Mouse (Mus musculus): ENCODE measurements around the gene Rcl1. TPM values are rescaled to one million over a fixed set of nuclear protein-coding genes. Genes with fewer than 3 reads are reported as not detected.

Gene Rcl1
- 53.6 and 70.5 TPM in 2 replicates for total RNA-seq (2012; rRNA removed)

GRCm38 (mm10) chr19:29100874-29101542 is at the start of gene Rcl1:
Rcl1 (plus strand) TSS chr19:29101375.
- Histone ChIP-seq H3K4me1 (ENCODE audit: control insufficient read depth in 2 of 2, insufficient read depth in 2 of 2, low read length in 2 of 2, poor library complexity in 1 of 2) (peaks cover 2 to 11% of the 10 kb centered on the region in 2 experiments; a peak in 1 of 4 replicates), H3K36me3 (ENCODE audit: control insufficient read depth, insufficient read depth, low read length, poor library complexity, severe bottlenecking) (no peaks in the 10 kb centered on the region), H3K9me3 (ENCODE audit: control insufficient read depth, insufficient read depth, low read depth, low read length) (no peaks in the 10 kb centered on the region), H3K9ac (ENCODE audit: insufficient read depth, low read depth, low read length, poor library complexity, severe bottlenecking) (peak within 1 kb of the TSS; percentile 93), H3K4me3 (ENCODE audit: insufficient read depth in 1 of 2, low read depth in 1 of 2, low read length in 2 of 2, poor library complexity in 1 of 2, severe bottlenecking in 1 of 2) (peak within 1 kb of the TSS; percentile 93 to 100), H3K27ac (ENCODE audit: insufficient read depth, low read depth, low read length, poor library complexity, severe bottlenecking) (peak within 1 kb of the TSS; percentile 27; the same call in 1 of the 2 replicates)
- TF ChIP-seq CHD2 (IDR thresholded peaks at IDR 0.05; ENCODE audit: low read depth, low read length) (peak; percentile 63), ZC3H11A (IDR thresholded peaks at IDR 0.05; ENCODE audit: borderline replicate concordance, low read depth, low read length) (no peak)
- DNase-seq (ENCODE audit: low read depth, low spot score), result peak; percentile 93
- in situ Hi-C loops (cut with MboI; ENCODE audit: low sequenced_read_pairs in 2 of 2, unreplicated experiment in 2 of 2), result no loop called here

GRCm38 (mm10) chr19:29052786-29053185 is 48.4 kb upstream of the Rcl1 start:
- Histone ChIP-seq H3K9ac (ENCODE audit: insufficient read depth, low read depth, low read length, poor library complexity, severe bottlenecking) (no peak overlapping the region), H3K4me3 (ENCODE audit: insufficient read depth in 1 of 2, low read depth in 1 of 2, low read length in 2 of 2, poor library complexity in 1 of 2, severe bottlenecking in 1 of 2) (no peak overlapping the region), H3K36me3 (ENCODE audit: control insufficient read depth, insufficient read depth, low read length, poor library complexity, severe bottlenecking) (no peaks in the 10 kb centered on the region), H3K9me3 (ENCODE audit: control insufficient read depth, insufficient read depth, low read depth, low read length) (no peaks in the 10 kb centered on the region), H3K4me1 (ENCODE audit: control insufficient read depth in 2 of 2, insufficient read depth in 2 of 2, low read length in 2 of 2, poor library complexity in 1 of 2) (peaks cover 2 to 7% of the 10 kb centered on the region in 2 experiments; a peak in 3 of 4 replicates), H3K27ac (ENCODE audit: insufficient read depth, low read depth, low read length, poor library complexity, severe bottlenecking) (no peak overlapping the region)
- no peak for DNase-seq (ENCODE audit: low read depth, low spot score)
- TF ChIP-seq ZNF384 (IDR thresholded peaks at IDR 0.05; ENCODE audit: low read depth, low read length) (no peak), MAFK (IDR thresholded peaks at IDR 0.05; ENCODE audit: insufficient read depth, low read depth, low read length) (no peak), ZC3H11A (IDR thresholded peaks at IDR 0.05; ENCODE audit: borderline replicate concordance, low read depth, low read length) (no peak), HCFC1 (IDR thresholded peaks at IDR 0.05; ENCODE audit: borderline replicate concordance, insufficient read depth, low read length) (no peak), CHD2 (IDR thresholded peaks at IDR 0.05; ENCODE audit: low read depth, low read length) (no peak)
- in situ Hi-C loops (cut with MboI; ENCODE audit: low sequenced_read_pairs in 2 of 2, unreplicated experiment in 2 of 2), result loop anchor here in 1 of 2 experiments (25.0 kb wide), 1 partner anchor 265 kb away; no protein-coding TSS in a partner anchor

- H3K4me1 ChIP-seq (ENCODE audit: control insufficient read depth in 2 of 2, insufficient read depth in 2 of 2, low read length in 2 of 2, poor library complexity in 1 of 2), result peaks cover 2 to 13% of the 10 kb centered on the region in 2 experiments
- in situ Hi-C loops (cut with MboI; ENCODE audit: low sequenced_read_pairs in 2 of 2, unreplicated experiment in 2 of 2), result loop anchor here in 1 of 2 experiments (25.0 kb wide), 1 partner anchor 267 kb away; no protein-coding TSS in a partner anchor
Measured at GRCm38 (mm10) chr19:29054594-29054993, 46.6 kb upstream of the Rcl1 start.

GRCm38 (mm10) chr19:29055469-29055868 is 45.7 kb upstream of the Rcl1 start:
- no peak overlapping the region for H3K9ac ChIP-seq (ENCODE audit: insufficient read depth, low read depth, low read length, poor library complexity, severe bottlenecking)
- no peak overlapping the region for H3K4me3 ChIP-seq (ENCODE audit: insufficient read depth in 1 of 2, low read depth in 1 of 2, low read length in 2 of 2, poor library complexity in 1 of 2, severe bottlenecking in 1 of 2)
- DNase-seq (ENCODE audit: low read depth, low spot score), result no peak
- no peak for TF ChIP-seq MAFK (IDR thresholded peaks at IDR 0.05; ENCODE audit: insufficient read depth, low read depth, low read length)
- TF ChIP-seq ZC3H11A (IDR thresholded peaks at IDR 0.05; ENCODE audit: borderline replicate concordance, low read depth, low read length), result no peak
- TF ChIP-seq CHD2 (IDR thresholded peaks at IDR 0.05; ENCODE audit: low read depth, low read length), result no peak
- no peak for TF ChIP-seq ZNF384 (IDR thresholded peaks at IDR 0.05; ENCODE audit: low read depth, low read length)
- TF ChIP-seq HCFC1 (IDR thresholded peaks at IDR 0.05; ENCODE audit: borderline replicate concordance, insufficient read depth, low read length), result no peak
- H3K9me3 ChIP-seq (ENCODE audit: control insufficient read depth, insufficient read depth, low read depth, low read length), result no peaks in the 10 kb centered on the region
- H3K36me3 ChIP-seq (ENCODE audit: control insufficient read depth, insufficient read depth, low read length, poor library complexity, severe bottlenecking), result no peaks in the 10 kb centered on the region
- peaks cover under 1 to 9% of the 10 kb centered on the region in 2 experiments for H3K4me1 ChIP-seq (ENCODE audit: control insufficient read depth in 2 of 2, insufficient read depth in 2 of 2, low read length in 2 of 2, poor library complexity in 1 of 2)
- no peak overlapping the region for H3K27ac ChIP-seq (ENCODE audit: insufficient read depth, low read depth, low read length, poor library complexity, severe bottlenecking)
- in situ Hi-C loops (cut with MboI; ENCODE audit: low sequenced_read_pairs in 2 of 2, unreplicated experiment in 2 of 2), result loop anchor here in 1 of 2 experiments (25.0 kb wide), 1 partner anchor 268 kb away; no protein-coding TSS in a partner anchor

More at GRCm38 (mm10) chr19:29054594-29054993, 46.6 kb upstream of the Rcl1 start:
- TF ChIP-seq HCFC1 (IDR thresholded peaks at IDR 0.05; ENCODE audit: borderline replicate concordance, insufficient read depth, low read length), result no peak
- no peak for TF ChIP-seq ZNF384 (IDR thresholded peaks at IDR 0.05; ENCODE audit: low read depth, low read length)
- TF ChIP-seq ZC3H11A (IDR thresholded peaks at IDR 0.05; ENCODE audit: borderline replicate concordance, low read depth, low read length), result no peak
- TF ChIP-seq CHD2 (IDR thresholded peaks at IDR 0.05; ENCODE audit: low read depth, low read length), result no peak
- no peak for TF ChIP-seq MAFK (IDR thresholded peaks at IDR 0.05; ENCODE audit: insufficient read depth, low read depth, low read length)
- no peaks in the 10 kb centered on the region for H3K36me3 ChIP-seq (ENCODE audit: control insufficient read depth, insufficient read depth, low read length, poor library complexity, severe bottlenecking)
- DNase-seq (ENCODE audit: low read depth, low spot score), result no peak
- no peak overlapping the region for H3K9ac ChIP-seq (ENCODE audit: insufficient read depth, low read depth, low read length, poor library complexity, severe bottlenecking)
- no peaks in the 10 kb centered on the region for H3K9me3 ChIP-seq (ENCODE audit: control insufficient read depth, insufficient read depth, low read depth, low read length)
- no peak overlapping the region for H3K27ac ChIP-seq (ENCODE audit: insufficient read depth, low read depth, low read length, poor library complexity, severe bottlenecking)
- no peak overlapping the region for H3K4me3 ChIP-seq (ENCODE audit: insufficient read depth in 1 of 2, low read depth in 1 of 2, low read length in 2 of 2, poor library complexity in 1 of 2, severe bottlenecking in 1 of 2)
